Mouse (Mus musculus) ES-E14 (cell line): ENCODE measurements at regions not wholly inside any gene's neighbourhood (a gene's known extent, or its start where the extent isn't known, plus 50 kb on each side); places are given as distances from the start of the nearest gene placed in this dataset.

Experiments used
- MAFK ChIP-seq: IDR thresholded peaks from 2 replicates; pipeline ENCODE4 v1.6.1; 2014; ENCODE audit warnings: mild to moderate bottlenecking, low read depth, low read length, inconsistent platforms; ENCODE audit not compliant: insufficient read depth
- ZC3H11A ChIP-seq: IDR thresholded peaks from 2 replicates; pipeline ENCODE4 v1.6.1; 2012; ENCODE audit warnings: low read depth, mild to moderate bottlenecking, inconsistent platforms, low read length, borderline replicate concordance
- ZNF384 ChIP-seq: IDR thresholded peaks from 2 replicates; pipeline ENCODE4 v1.6.1; 2012; ENCODE audit warnings: low read depth, low read length, inconsistent platforms

GRCm38 (mm10) chr16:84629868-84630267 is 105.7 kb downstream of the Mrpl39 start:
- TF ChIP-seq ZNF384 (no peak), MAFK (no peak), ZC3H11A (no peak)
